Mouse (Mus musculus): ENCODE data around the gene Rtkn2. TPM values are rescaled to one million over a fixed set of nuclear protein-coding genes. Genes with fewer than 3 reads are reported as not detected.
"Not testable (repeated sequence)": the region's sequence is repeated elsewhere in the genome, so short reads cannot be mapped to it uniquely, and the experiment has no call there.

The Rtkn2 gene
- polyA plus RNA-seq, 1 experiment from 2014 or later, result 1.2 TPM

DNA sequence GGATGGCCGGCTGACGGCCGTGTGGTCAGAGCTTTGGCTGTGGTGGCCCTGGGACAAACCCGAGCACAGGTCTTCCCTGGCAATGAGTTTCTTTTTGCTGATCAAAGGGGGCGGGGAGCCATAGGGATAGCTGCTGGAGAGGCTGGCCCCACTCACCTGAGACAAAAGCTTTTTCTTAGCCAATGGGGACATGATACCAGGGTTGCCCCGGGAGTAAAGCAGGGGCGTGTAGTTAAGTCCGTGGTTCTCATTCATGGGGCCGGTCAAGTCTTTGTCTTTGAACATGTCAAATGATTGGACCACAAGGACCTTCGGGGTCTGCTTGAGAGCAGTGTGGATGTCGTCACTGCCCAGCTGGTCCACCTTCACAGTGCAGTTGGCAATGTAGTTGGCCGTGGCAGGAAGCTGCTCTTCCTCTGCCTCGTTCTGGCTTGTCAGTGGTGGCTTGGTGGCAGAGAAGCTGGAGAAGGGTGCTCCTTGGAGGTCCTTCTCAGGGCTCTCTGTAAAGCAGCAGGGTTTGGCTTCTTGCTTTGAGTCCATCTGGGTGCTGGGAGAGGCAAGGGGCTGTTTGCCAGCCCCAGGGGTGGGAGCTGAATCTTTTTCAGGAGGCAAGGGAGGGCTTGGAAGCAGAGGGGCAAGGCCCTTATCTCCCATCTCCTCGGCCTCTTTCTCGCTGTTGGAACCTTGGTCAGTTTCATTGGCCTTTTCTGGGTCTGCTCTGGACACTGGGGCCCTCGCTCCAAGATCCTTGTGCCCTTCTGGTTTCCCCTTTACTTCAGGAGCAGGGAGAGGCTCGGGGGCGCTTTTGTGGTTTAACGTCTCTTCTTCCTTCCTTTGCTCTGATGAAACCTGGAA lies 118.7 kb downstream of the Rtkn2 start:
- no peak for TF ChIP-seq CTCF (IDR thresholded peaks at IDR 0.05; ENCODE audit: low read depth)
- 95% methylated on average over 19 of the region's 19 CpGs for WGBS
- H3K4me3 ChIP-seq (ENCODE audit: low read depth, low read length), result no peak overlapping the region
- H3K27ac ChIP-seq (ENCODE audit: low read depth, low read length), result no peak overlapping the region
- H3K4me1 ChIP-seq (replicated peaks; ENCODE audit: control insufficient read depth, insufficient read depth, low read length), result no peaks in the 10 kb centered on the region
- no peaks in the 10 kb centered on the region for H3K27me3 ChIP-seq (replicated peaks; ENCODE audit: control insufficient read depth, insufficient read depth, low read length)
- H3K9me3 ChIP-seq (ENCODE audit: control insufficient read depth), result no peaks in the 10 kb centered on the region
- H3K4me2 ChIP-seq (replicated peaks; ENCODE audit: low read depth), result no peak overlapping the region
- peaks cover 53% of the 10 kb centered on the region for H3K36me3 ChIP-seq (ENCODE audit: control insufficient read depth, insufficient read depth)
- no peak overlapping the region for H3K9ac ChIP-seq (ENCODE audit: low read depth, low read length)
- no peak for ATAC-seq

DNA sequence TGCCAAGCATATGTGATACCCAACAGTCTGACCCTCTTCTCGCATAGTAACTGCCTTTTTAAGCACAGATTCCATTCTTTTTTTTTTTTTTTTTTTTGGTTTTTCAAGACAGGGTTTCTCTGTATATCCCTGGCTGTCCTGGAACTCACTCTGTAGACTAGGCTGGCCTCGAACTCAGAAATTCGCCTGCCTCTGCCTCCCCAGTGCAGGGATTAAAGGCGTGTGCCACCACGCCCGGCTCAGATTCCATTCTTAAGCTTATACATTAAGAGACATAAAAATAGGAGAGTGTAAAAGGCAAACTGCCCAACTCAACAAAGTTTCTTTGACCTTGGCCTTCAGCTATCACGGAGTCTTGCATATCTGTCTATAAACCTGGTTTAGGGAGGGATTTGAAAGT lies 120.4 kb downstream of the Rtkn2 start:
- H3K36me3 ChIP-seq (ENCODE audit: control insufficient read depth, insufficient read depth), result peaks cover 48% of the 10 kb centered on the region
- not testable (repeated sequence) for H3K4me3 ChIP-seq (ENCODE audit: low read depth, low read length); H3K27me3 ChIP-seq (replicated peaks; ENCODE audit: control insufficient read depth, insufficient read depth, low read length); H3K9me3 ChIP-seq (ENCODE audit: control insufficient read depth); ATAC-seq; H3K4me1 ChIP-seq (replicated peaks; ENCODE audit: control insufficient read depth, insufficient read depth, low read length); H3K27ac ChIP-seq (ENCODE audit: low read depth, low read length); H3K9ac ChIP-seq (ENCODE audit: low read depth, low read length); H3K4me2 ChIP-seq (replicated peaks; ENCODE audit: low read depth)
- 88% methylated on average over 7 of the region's 7 CpGs for WGBS

DNA sequence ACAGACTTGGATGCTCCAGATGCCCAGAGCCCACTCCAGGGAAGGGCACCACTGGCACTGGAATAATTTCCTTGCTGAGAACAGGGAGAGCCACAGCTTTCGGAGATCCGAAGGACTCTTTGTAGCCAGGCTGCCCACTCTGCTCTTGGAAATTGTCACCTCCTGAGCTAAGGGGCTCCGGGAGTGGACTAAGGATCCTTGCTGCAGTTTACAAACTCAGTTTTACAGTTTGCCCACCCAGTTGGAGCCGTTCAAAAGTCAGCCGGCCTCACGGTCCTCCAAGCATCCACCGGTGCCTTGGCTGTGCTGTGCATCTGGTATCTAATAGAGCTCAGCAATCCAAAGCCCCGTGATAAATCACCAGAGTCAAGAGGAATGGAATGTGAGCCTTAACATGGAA lies 121.1 kb downstream of the Rtkn2 start:
- no peak for ATAC-seq
- Histone ChIP-seq H3K4me3 (ENCODE audit: low read depth, low read length) (no peak overlapping the region), H3K27me3 (replicated peaks; ENCODE audit: control insufficient read depth, insufficient read depth, low read length) (no peaks in the 10 kb centered on the region), H3K4me2 (replicated peaks; ENCODE audit: low read depth) (no peak overlapping the region), H3K4me1 (replicated peaks; ENCODE audit: control insufficient read depth, insufficient read depth, low read length) (peaks cover 6% of the 10 kb centered on the region; the same call in 1 of the 2 replicates), H3K36me3 (ENCODE audit: control insufficient read depth, insufficient read depth) (peaks cover 41% of the 10 kb centered on the region), H3K9me3 (ENCODE audit: control insufficient read depth) (no peaks in the 10 kb centered on the region), H3K9ac (ENCODE audit: low read depth, low read length) (no peak overlapping the region), H3K27ac (ENCODE audit: low read depth, low read length) (no peak overlapping the region)
- WGBS, result 78% methylated on average over 8 of the region's 8 CpGs
- no peak for TF ChIP-seq CTCF (IDR thresholded peaks at IDR 0.05; ENCODE audit: low read depth)

- Histone ChIP-seq H3K36me3 (ENCODE audit: control insufficient read depth, insufficient read depth) (peaks cover 35% of the 10 kb centered on the region), H3K27ac (ENCODE audit: low read depth, low read length) (no peak overlapping the region), H3K4me1 (replicated peaks; ENCODE audit: control insufficient read depth, insufficient read depth, low read length) (peaks cover 9% of the 10 kb centered on the region; the same call in 1 of the 2 replicates), H3K9ac (ENCODE audit: low read depth, low read length) (no peak overlapping the region), H3K4me2 (replicated peaks; ENCODE audit: low read depth) (no peak overlapping the region), H3K4me3 (ENCODE audit: low read depth, low read length) (no peak overlapping the region), H3K27me3 (replicated peaks; ENCODE audit: control insufficient read depth, insufficient read depth, low read length) (no peaks in the 10 kb centered on the region), H3K9me3 (ENCODE audit: control insufficient read depth) (no peaks in the 10 kb centered on the region)
- ATAC-seq, result no peak
- 82% methylated on average over 4 of the region's 4 CpGs for WGBS
- no peak for TF ChIP-seq CTCF (IDR thresholded peaks at IDR 0.05; ENCODE audit: low read depth)
These were observed 121.9 kb downstream of the Rtkn2 start for GRCm38 (mm10) chr10:68101251-68101650.

GRCm38 (mm10) chr10:68102566-68102965 lies 123.2 kb downstream of the Rtkn2 start:
- peaks cover 23% of the 10 kb centered on the region for H3K36me3 ChIP-seq (ENCODE audit: control insufficient read depth, insufficient read depth)
- H3K4me1 ChIP-seq (replicated peaks; ENCODE audit: control insufficient read depth, insufficient read depth, low read length), result peaks cover 11% of the 10 kb centered on the region; the same call in 1 of the 2 replicates
- H3K27ac ChIP-seq (ENCODE audit: low read depth, low read length), result no peak overlapping the region
- 97% methylated on average over 6 of the region's 6 CpGs for WGBS
- no peak overlapping the region for H3K4me3 ChIP-seq (ENCODE audit: low read depth, low read length)
- TF ChIP-seq CTCF (IDR thresholded peaks at IDR 0.05; ENCODE audit: low read depth), result no peak
- no peak overlapping the region for H3K4me2 ChIP-seq (replicated peaks; ENCODE audit: low read depth)
- no peaks in the 10 kb centered on the region for H3K9me3 ChIP-seq (ENCODE audit: control insufficient read depth)
- H3K9ac ChIP-seq (ENCODE audit: low read depth, low read length), result no peak overlapping the region
- ATAC-seq, result no peak
- H3K27me3 ChIP-seq (replicated peaks; ENCODE audit: control insufficient read depth, insufficient read depth, low read length), result no peaks in the 10 kb centered on the region

DNA sequence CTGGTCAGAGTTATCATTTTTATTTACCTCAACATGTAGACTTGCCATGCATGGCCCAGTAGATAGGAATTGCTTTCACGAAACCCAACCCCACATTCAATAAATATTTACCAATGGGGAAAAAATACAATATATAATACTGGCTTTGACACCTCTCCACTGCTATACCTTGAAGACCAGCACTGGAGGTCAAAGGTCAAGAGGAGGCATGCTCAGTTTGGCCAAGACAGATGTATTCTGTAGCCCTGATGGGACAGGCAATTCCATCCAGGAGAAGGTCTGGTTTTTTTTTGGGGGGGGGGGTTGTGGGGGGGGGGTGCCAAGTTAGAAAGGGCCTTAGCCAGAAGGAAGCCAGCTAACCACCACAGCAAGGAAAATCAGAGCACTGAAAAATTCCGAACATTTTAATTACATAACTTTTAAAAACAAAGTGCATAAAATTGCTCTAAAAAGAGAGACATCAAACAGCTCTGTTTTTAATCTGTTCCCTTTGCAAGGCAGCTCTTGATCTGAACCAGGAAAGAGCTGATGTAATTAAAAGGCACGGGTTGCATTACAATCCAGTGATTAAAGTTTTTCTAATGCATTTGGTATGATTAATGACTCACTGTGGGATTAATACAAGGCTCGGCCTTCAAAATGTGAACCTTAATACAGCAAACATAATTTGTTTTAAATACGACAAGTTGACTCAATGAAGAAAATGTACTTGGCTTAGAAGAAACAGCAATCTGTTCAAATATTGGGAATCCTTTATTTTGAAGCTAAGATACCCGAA lies 123.9 kb downstream of the Rtkn2 start:
- no peak for TF ChIP-seq CTCF (IDR thresholded peaks at IDR 0.05; ENCODE audit: low read depth)
- no peak for ATAC-seq
- 66% methylated on average over 6 of the region's 6 CpGs for WGBS

More for the DNA sequence above, 123.9 kb downstream of the Rtkn2 start:
- H3K27me3 ChIP-seq (replicated peaks; ENCODE audit: control insufficient read depth, insufficient read depth, low read length), result no peaks in the 10 kb centered on the region
- peaks cover 11% of the 10 kb centered on the region; the same call in 1 of the 2 replicates for H3K4me1 ChIP-seq (replicated peaks; ENCODE audit: control insufficient read depth, insufficient read depth, low read length)
- no peak overlapping the region for H3K9ac ChIP-seq (ENCODE audit: low read depth, low read length)
- no peak overlapping the region for H3K4me2 ChIP-seq (replicated peaks; ENCODE audit: low read depth)
- H3K27ac ChIP-seq (ENCODE audit: low read depth, low read length), result no peak overlapping the region
- H3K36me3 ChIP-seq (ENCODE audit: control insufficient read depth, insufficient read depth), result peaks cover 23% of the 10 kb centered on the region
- no peaks in the 10 kb centered on the region for H3K9me3 ChIP-seq (ENCODE audit: control insufficient read depth)
- H3K4me3 ChIP-seq (ENCODE audit: low read depth, low read length), result no peak overlapping the region
